Mouse (Mus musculus) limb, embryonic 13.5 days (tissue): Measurements from ENCODE around the gene Esr2. TPM values are rescaled to one million over a fixed set of nuclear protein-coding genes. Genes with fewer than 3 reads are reported as not detected.

Experiments
- ATAC-seq: fragments of 200-750 bp; cut with Nextera tagmentation; 2 replicates; pipeline ENCODE4 v1.8.0; 2017; ENCODE audit warnings: low read depth, moderate number of reproducible peaks, moderate TSS enrichment; ENCODE audit not compliant: low FRiP score
- H3K27ac ChIP-seq: fragments of 300-500 bp; sonication (generic); 2 replicates; pipeline ENCODE4 v1.5.1; 2015; ENCODE audit warnings: inconsistent platforms, mild to moderate bottlenecking, moderate library complexity
- H3K27me3 ChIP-seq: fragments of 300-500 bp; sonication (generic); 2 replicates; pipeline ENCODE4 v1.6.1; 2015; ENCODE audit warnings: mild to moderate bottlenecking, inconsistent platforms
- H3K36me3 ChIP-seq: fragments of 300-500 bp; sonication (generic); 2 replicates; pipeline ENCODE4 v1.6.1; 2015; ENCODE audit warnings: inconsistent platforms, mild to moderate bottlenecking, moderate library complexity
- H3K4me1 ChIP-seq: fragments of 300-500 bp; sonication (generic); 2 replicates; pipeline ENCODE4 v1.6.1; 2015; ENCODE audit warnings: inconsistent platforms
- H3K4me2 ChIP-seq: fragments of 300-500 bp; sonication (generic); replicated peaks from 2 replicates; pipeline ENCODE4 v1.6.1; 2015; ENCODE audit warnings: inconsistent platforms, mild to moderate bottlenecking, moderate library complexity
- H3K4me3 ChIP-seq: fragments of 300-500 bp; sonication (generic); 2 replicates; pipeline ENCODE4 v1.5.1; 2015; ENCODE audit warnings: moderate library complexity, mild to moderate bottlenecking, inconsistent platforms
- H3K9ac ChIP-seq: fragments of 300-500 bp; sonication (generic); 2 replicates; pipeline ENCODE4 v1.6.1; 2015; ENCODE audit warnings: mild to moderate bottlenecking, inconsistent platforms
- H3K9me3 ChIP-seq: fragments of 300-500 bp; sonication (generic); 2 replicates; pipeline ENCODE4 v1.6.1; 2016; ENCODE audit warnings: inconsistent platforms
- WGBS: fragments of 180-500 bp; shearing (Covaris S2); methylation state at CpG from one replicate; pipeline ENCODE4 v1.1.7; 2015; 5-methylcytosine and 5-hydroxymethylcytosine counted together
- polyA plus RNA-seq: library from polyadenylated mRNA; unstranded; fragments of >200 nt; fragmentation: Nextera tagmentation; extraction: Ambion mirVana; gene quantifications from 2 replicates; pipeline ENCODE4 v1.2.1, GENCODE M21; 2015

Gene Esr2
- polyA plus RNA-seq, 1 experiment from 2014 or later = 0.43 TPM

- WGBS = 91% methylated on average over 20 of the region's 20 CpGs
- H3K4me3 ChIP-seq = no peak overlapping the region
- H3K27ac ChIP-seq = no peak overlapping the region
- no peaks in the 10 kb centered on the region for H3K27me3 ChIP-seq
- no peak overlapping the region for H3K4me2 ChIP-seq
- peaks cover 96% of the 10 kb centered on the region for H3K36me3 ChIP-seq
- ATAC-seq = no peak
- H3K4me1 ChIP-seq = no peaks in the 10 kb centered on the region
- H3K9me3 ChIP-seq = no peaks in the 10 kb centered on the region
- no peak overlapping the region for H3K9ac ChIP-seq
These were observed 72.3 kb downstream of the Esr2 start for GRCm38 (mm10) chr12:76104596-76105351.

GRCm38 (mm10) chr12:76102621-76103020, 74.4 kb downstream of the Esr2 start:
- 93% methylated on average over 12 of the region's 12 CpGs for WGBS
- no peak overlapping the region for H3K27ac ChIP-seq
- no peaks in the 10 kb centered on the region for H3K9me3 ChIP-seq
- no peak overlapping the region for H3K4me3 ChIP-seq
- ATAC-seq = no peak
- H3K36me3 ChIP-seq = peaks cover 96% of the 10 kb centered on the region
- no peak overlapping the region for H3K9ac ChIP-seq
- H3K27me3 ChIP-seq = no peaks in the 10 kb centered on the region
- H3K4me2 ChIP-seq = no peak overlapping the region
- no peaks in the 10 kb centered on the region for H3K4me1 ChIP-seq

GRCm38 (mm10) chr12:76095117-76096035, 81.7 kb downstream of the Esr2 start:
- Histone ChIP-seq H3K27me3 (no peaks in the 10 kb centered on the region), H3K9me3 (no peaks in the 10 kb centered on the region), H3K4me3 (no peak overlapping the region), H3K4me2 (no peak overlapping the region), H3K4me1 (peaks cover 10% of the 10 kb centered on the region), H3K36me3 (peaks cover 82% of the 10 kb centered on the region), H3K27ac (no peak overlapping the region; the same call in 1 of the 2 replicates), H3K9ac (peak overlapping the region; percentile 2; the same call in 1 of the 2 replicates)
- WGBS = 46% methylated on average over 30 of the region's 30 CpGs
- no peak; the same call in 1 of the 2 replicates for ATAC-seq

GRCm38 (mm10) chr12:76093613-76094588, 83.2 kb downstream of the Esr2 start:
- H3K4me2 ChIP-seq = no peak overlapping the region
- H3K27me3 ChIP-seq = no peaks in the 10 kb centered on the region
- peaks cover 10% of the 10 kb centered on the region for H3K4me1 ChIP-seq
- WGBS = 94% methylated on average over 15 of the region's 15 CpGs
- no peaks in the 10 kb centered on the region for H3K9me3 ChIP-seq
- H3K4me3 ChIP-seq = no peak overlapping the region
- H3K27ac ChIP-seq = 0 out of 2 replicates have a peak overlapping the region, but pooled peaks have one; percentile 10
- no peak for ATAC-seq
- peaks cover 79% of the 10 kb centered on the region for H3K36me3 ChIP-seq
- no peak overlapping the region for H3K9ac ChIP-seq

GRCm38 (mm10) chr12:76092789-76093466, 84.1 kb downstream of the Esr2 start:
- Histone ChIP-seq H3K27me3 (no peaks in the 10 kb centered on the region), H3K9ac (no peak overlapping the region), H3K36me3 (peaks cover 74% of the 10 kb centered on the region), H3K4me1 (peaks cover 10% of the 10 kb centered on the region), H3K4me2 (no peak overlapping the region), H3K9me3 (no peaks in the 10 kb centered on the region), H3K27ac (no peak overlapping the region), H3K4me3 (no peak overlapping the region)
- 90% methylated on average over 11 of the region's 11 CpGs for WGBS
- ATAC-seq = no peak

- 78% methylated on average over 13 of the region's 13 CpGs for WGBS
- H3K4me2 ChIP-seq = no peak overlapping the region
- no peak overlapping the region for H3K27ac ChIP-seq
- H3K36me3 ChIP-seq = peaks cover 50% of the 10 kb centered on the region
- no peak for ATAC-seq
- H3K4me1 ChIP-seq = peaks cover 20% of the 10 kb centered on the region
- no peak overlapping the region for H3K9ac ChIP-seq
- H3K4me3 ChIP-seq = no peak overlapping the region
- H3K9me3 ChIP-seq = no peaks in the 10 kb centered on the region
- H3K27me3 ChIP-seq = no peaks in the 10 kb centered on the region
These were observed 90.0 kb downstream of the Esr2 start for GRCm38 (mm10) chr12:76087025-76087424.

GRCm38 (mm10) chr12:76085956-76086905, 90.8 kb downstream of the Esr2 start:
- peaks cover 27% of the 10 kb centered on the region for H3K4me1 ChIP-seq
- ATAC-seq = no peak
- no peak overlapping the region for H3K4me3 ChIP-seq
- H3K9ac ChIP-seq = no peak overlapping the region
- no peaks in the 10 kb centered on the region for H3K27me3 ChIP-seq
- H3K36me3 ChIP-seq = peaks cover 48% of the 10 kb centered on the region
- no peak overlapping the region for H3K27ac ChIP-seq
- H3K9me3 ChIP-seq = no peaks in the 10 kb centered on the region
- no peak overlapping the region for H3K4me2 ChIP-seq
- 67% methylated on average over 15 of the region's 15 CpGs for whole genome bisulfite sequencing

- H3K4me1 ChIP-seq = peaks cover 38% of the 10 kb centered on the region
- H3K4me3 ChIP-seq = no peak overlapping the region
- WGBS = 51% methylated on average over 9 of the region's 9 CpGs
- no peaks in the 10 kb centered on the region for H3K27me3 ChIP-seq
- no peak overlapping the region for H3K27ac ChIP-seq
- no peaks in the 10 kb centered on the region for H3K9me3 ChIP-seq
- H3K36me3 ChIP-seq = peaks cover 37% of the 10 kb centered on the region
- no peak for ATAC-seq
- no peak overlapping the region for H3K9ac ChIP-seq
- H3K4me2 ChIP-seq = no peak overlapping the region
These were observed 92.0 kb downstream of the Esr2 start for GRCm38 (mm10) chr12:76085066-76085465.

GRCm38 (mm10) chr12:76081557-76082211, 95.4 kb downstream of the Esr2 start:
- Histone ChIP-seq H3K9ac (peak overlapping the region; percentile 53), H3K9me3 (no peaks in the 10 kb centered on the region), H3K4me3 (peak overlapping the region; percentile 39), H3K36me3 (peaks cover 37% of the 10 kb centered on the region), H3K27me3 (no peaks in the 10 kb centered on the region), H3K4me2 (peak overlapping the region; percentile 69), H3K27ac (no peak overlapping the region; the same call in 1 of the 2 replicates), H3K4me1 (peaks cover 37% of the 10 kb centered on the region)
- peak; percentile 82 for ATAC-seq
- 5% methylated on average over 22 of the region's 22 CpGs for WGBS
